Mouse (Mus musculus) liver, embryonic 11.5 days (tissue): ENCODE measurements around the gene Nav2. TPM values are rescaled to one million over a fixed set of nuclear protein-coding genes. Genes with fewer than 3 reads are reported as not detected.

Source experiments
- ATAC-seq: fragments of 200-750 bp; cut with Nextera tagmentation; replicated peaks from 2 replicates; pipeline ENCODE4 v1.8.0; 2017; ENCODE audit warnings: moderate number of reproducible peaks, mild to moderate bottlenecking, moderate TSS enrichment, moderate library complexity; ENCODE audit not compliant: low FRiP score
- DNase-seq: peaks from one replicate; pipeline ENCODE4 v3.0.0-alpha.2; 2017; ENCODE audit warnings: low spot score
- H3K27ac ChIP-seq: fragments of 300-500 bp; sonication (generic); 2 replicates; pipeline ENCODE4 v1.5.1; 2014; ENCODE audit warnings: mild to moderate bottlenecking, low read depth, low read length, control low read depth
- H3K27me3 ChIP-seq: fragments of 300-500 bp; sonication (generic); replicated peaks from 2 replicates; pipeline ENCODE4 v1.6.1; 2014; ENCODE audit warnings: low read length, mixed read lengths; ENCODE audit not compliant: control insufficient read depth, insufficient read depth
- H3K36me3 ChIP-seq: fragments of 300-500 bp; sonication (generic); 2 replicates; pipeline ENCODE4 v1.6.1; 2014; ENCODE audit warnings: mild to moderate bottlenecking, low read length, moderate library complexity, mixed read lengths; ENCODE audit not compliant: control insufficient read depth, insufficient read depth
- H3K4me1 ChIP-seq: fragments of 300-500 bp; sonication (generic); replicated peaks from 2 replicates; pipeline ENCODE4 v1.6.1; 2014; ENCODE audit warnings: low read length, mixed read lengths; ENCODE audit not compliant: control insufficient read depth, insufficient read depth
- H3K4me2 ChIP-seq: fragments of 300-500 bp; sonication (generic); 2 replicates; pipeline ENCODE4 v1.6.1; 2014; ENCODE audit warnings: mild to moderate bottlenecking, control low read depth, moderate library complexity
- H3K4me3 ChIP-seq: fragments of 300-500 bp; sonication (generic); 2 replicates; pipeline ENCODE4 v1.5.1; 2014; ENCODE audit warnings: low read depth, low read length, control low read depth
- H3K9ac ChIP-seq: fragments of 300-500 bp; sonication (generic); 2 replicates; pipeline ENCODE4 v1.6.1; 2014; ENCODE audit warnings: low read depth, low read length, control low read depth
- H3K9me3 ChIP-seq: fragments of 300-500 bp; sonication (generic); 2 replicates; pipeline ENCODE4 v1.6.1; 2016; ENCODE audit warnings: low read length, inconsistent platforms, mixed read lengths; ENCODE audit not compliant: control insufficient read depth
- WGBS: fragments of 180-500 bp; shearing (Covaris S2); extraction: QIAGEN DNeasy Blood & Tissue Kit; methylation state at CpG from one replicate; pipeline ENCODE4 v1.1.7; 2014; 5-methylcytosine and 5-hydroxymethylcytosine counted together
- polyA plus RNA-seq: library from polyadenylated mRNA; unstranded; fragments of >200 nt; fragmentation: Nextera tagmentation; extraction: Ambion mirVana; gene quantifications from 2 replicates; pipeline ENCODE4 v1.2.1, GENCODE M21; 2014

The Nav2 gene
- polyA plus RNA-seq, 1 experiment from 2014 or later: 6.2 TPM

DNA sequence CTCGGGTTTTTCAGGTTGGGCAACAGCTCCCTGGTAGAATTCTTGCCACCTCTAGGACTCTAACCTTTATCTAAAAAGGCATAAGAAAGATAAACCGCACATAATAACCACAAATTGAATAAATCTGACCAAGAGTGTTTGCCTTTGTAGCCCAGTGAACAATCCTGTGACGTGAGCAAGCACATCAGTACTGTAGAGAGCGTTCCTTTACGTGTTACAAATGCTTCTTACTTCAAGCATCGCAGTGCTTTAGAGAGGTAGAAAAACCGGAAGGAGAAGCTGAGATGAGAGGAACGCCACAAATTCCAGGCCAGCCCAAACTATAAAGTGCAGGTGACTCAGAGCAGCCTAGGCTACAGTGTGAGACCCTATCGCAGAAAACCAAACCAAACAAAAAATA is 503.3 kb downstream of the Nav2 start:
- Histone ChIP-seq H3K27ac (no peak overlapping the region), H3K9ac (no peak overlapping the region), H3K36me3 (no peaks in the 10 kb centered on the region), H3K27me3 (no peaks in the 10 kb centered on the region), H3K4me1 (no peaks in the 10 kb centered on the region), H3K9me3 (no peaks in the 10 kb centered on the region), H3K4me3 (no peak overlapping the region), H3K4me2 (no peak overlapping the region)
- 83% methylated on average over 9 of the region's 9 CpGs for WGBS
- ATAC-seq: no peak
- DNase-seq: no peak

DNA sequence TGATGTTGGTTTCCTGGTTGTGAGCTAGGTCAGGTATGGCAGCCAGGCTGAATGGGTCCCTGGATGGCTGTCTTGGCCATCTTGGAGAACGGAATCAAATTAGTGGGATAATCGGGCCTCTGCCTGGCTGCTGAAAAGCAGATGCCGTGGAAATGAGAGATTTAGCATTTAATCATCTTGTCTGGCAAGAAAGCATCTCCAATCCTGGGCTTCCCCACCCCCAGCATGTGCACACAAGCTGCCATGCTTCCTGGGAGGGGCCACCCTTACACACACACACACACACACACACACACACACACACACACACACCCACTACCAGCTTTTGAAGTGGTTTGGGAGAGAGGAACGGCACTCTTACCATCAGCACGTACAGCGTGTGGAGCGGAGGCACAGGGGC is 506.6 kb downstream of the Nav2 start:
- no peaks in the 10 kb centered on the region for H3K36me3 ChIP-seq
- no peak for ATAC-seq
- no peaks in the 10 kb centered on the region for H3K9me3 ChIP-seq
- H3K9ac ChIP-seq: no peak overlapping the region
- 83% methylated on average over 7 of the region's 7 CpGs for WGBS
- no peak overlapping the region for H3K27ac ChIP-seq
- no peak overlapping the region for H3K4me2 ChIP-seq
- H3K27me3 ChIP-seq: no peaks in the 10 kb centered on the region
- no peak for DNase-seq
- H3K4me1 ChIP-seq: no peaks in the 10 kb centered on the region
- no peak overlapping the region for H3K4me3 ChIP-seq

DNA sequence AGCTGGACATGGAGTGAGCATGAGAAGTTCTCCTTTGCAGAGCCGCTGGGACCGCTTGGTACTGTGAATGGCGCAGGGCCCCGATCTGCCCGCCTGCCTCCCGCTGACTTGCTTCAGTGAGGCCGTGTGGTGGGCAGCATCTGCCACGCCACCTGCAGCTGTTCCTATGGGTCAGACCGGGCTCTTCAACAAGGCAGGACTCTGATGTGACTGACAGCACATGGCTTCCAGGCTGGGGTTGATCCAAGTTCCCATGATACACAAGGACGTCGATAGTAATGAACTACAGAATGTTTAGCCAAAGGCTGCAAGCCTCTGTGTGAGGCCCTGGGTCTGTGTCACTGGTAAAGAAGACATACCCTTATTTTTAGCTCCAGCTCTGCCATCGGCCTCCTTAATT is 507.2 kb downstream of the Nav2 start:
- Histone ChIP-seq H3K4me1 (no peaks in the 10 kb centered on the region), H3K4me2 (no peak overlapping the region), H3K9me3 (no peaks in the 10 kb centered on the region), H3K9ac (no peak overlapping the region), H3K4me3 (no peak overlapping the region), H3K27me3 (no peaks in the 10 kb centered on the region), H3K36me3 (no peaks in the 10 kb centered on the region), H3K27ac (no peak overlapping the region)
- DNase-seq (no peak), ATAC-seq (no peak)
- WGBS: 86% methylated on average over 12 of the region's 12 CpGs

DNA sequence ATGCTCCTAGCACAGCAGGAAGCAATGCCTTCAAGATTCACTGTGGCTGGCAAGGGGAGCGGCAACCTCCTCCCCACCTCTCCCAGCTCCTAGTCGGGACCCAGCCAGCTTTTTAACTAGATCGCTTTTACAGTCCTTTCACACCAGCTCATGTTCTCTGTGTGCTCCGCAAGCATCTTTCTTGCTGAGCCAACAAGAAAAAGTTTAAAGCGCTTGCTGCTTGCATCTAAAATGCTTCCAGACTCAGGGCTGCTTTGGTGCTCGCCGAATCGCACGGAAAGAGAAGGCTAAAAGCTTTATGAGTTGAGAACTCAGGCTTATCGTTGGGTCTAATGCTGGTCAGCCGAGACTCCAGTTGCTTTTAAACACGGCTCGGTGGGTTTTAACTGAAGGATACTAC is 510.3 kb downstream of the Nav2 start:
- no peaks in the 10 kb centered on the region for H3K9me3 ChIP-seq
- DNase-seq (no peak), ATAC-seq (no peak)
- H3K36me3 ChIP-seq: no peaks in the 10 kb centered on the region
- WGBS: 74% methylated on average over 13 of the region's 13 CpGs
- no peak overlapping the region for H3K4me3 ChIP-seq
- H3K27me3 ChIP-seq: no peaks in the 10 kb centered on the region
- H3K9ac ChIP-seq: no peak overlapping the region
- H3K27ac ChIP-seq: no peak overlapping the region
- no peak overlapping the region for H3K4me2 ChIP-seq
- no peaks in the 10 kb centered on the region for H3K4me1 ChIP-seq

DNA sequence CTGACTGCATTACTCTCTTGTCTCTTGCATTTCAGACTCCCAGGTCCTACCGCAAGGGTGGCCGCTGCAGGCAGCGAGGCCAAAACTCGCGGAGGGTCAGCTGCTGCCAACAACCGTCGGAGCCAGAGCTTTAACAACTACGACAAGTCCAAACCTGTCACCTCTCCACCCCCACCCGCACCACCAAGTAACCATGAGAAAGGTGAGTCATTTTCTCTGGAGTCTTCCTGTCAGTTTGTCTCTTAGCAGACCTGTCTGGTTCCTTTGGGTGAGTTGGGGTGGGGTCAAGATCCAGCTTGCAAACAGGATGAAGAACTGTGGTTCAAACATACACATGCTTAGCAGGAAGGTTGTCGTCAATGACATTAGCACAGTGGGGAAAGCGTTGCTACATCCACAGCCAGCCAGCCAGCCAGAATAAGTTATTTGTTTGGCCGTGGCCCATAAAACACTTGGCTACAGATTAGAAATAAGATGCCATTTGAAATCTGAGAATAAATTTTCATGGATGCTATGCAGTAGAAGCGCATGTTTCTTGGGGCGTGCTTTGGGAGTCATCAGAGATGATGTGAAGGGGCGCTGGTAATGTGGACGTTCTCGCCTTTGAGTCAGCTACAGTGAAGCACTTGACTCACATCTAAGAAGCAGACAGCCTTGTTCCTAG is 511.8 kb downstream of the Nav2 start:
- WGBS: 86% methylated on average over 17 of the region's 17 CpGs
- Histone ChIP-seq H3K27me3 (no peaks in the 10 kb centered on the region), H3K9ac (no peak overlapping the region), H3K36me3 (no peaks in the 10 kb centered on the region), H3K4me2 (no peak overlapping the region), H3K4me1 (no peaks in the 10 kb centered on the region), H3K4me3 (no peak overlapping the region), H3K27ac (no peak overlapping the region), H3K9me3 (no peaks in the 10 kb centered on the region)
- DNase-seq (no peak), ATAC-seq (no peak)

DNA sequence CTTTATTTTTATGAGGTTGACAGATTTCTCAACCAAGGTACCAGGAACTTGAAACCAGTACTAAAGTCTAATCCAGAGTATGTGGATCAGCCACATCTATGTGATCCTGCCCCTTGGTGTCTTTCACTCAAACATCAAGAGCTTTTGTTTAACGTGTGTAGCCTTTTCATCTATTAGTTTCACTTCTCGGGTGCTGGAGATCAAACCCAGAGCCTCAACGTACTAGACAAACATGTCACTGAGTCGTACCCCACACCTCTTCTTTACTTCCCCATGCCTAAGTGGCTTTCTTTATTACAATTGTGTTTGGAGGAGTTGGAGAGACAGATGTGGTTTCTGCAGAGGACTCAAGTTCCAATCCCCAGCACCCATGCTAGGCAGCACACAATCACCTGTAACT is 512.7 kb downstream of the Nav2 start:
- no peaks in the 10 kb centered on the region for H3K9me3 ChIP-seq
- no peaks in the 10 kb centered on the region for H3K4me1 ChIP-seq
- DNase-seq (no peak), ATAC-seq (no peak)
- no peaks in the 10 kb centered on the region for H3K27me3 ChIP-seq
- whole genome bisulfite sequencing: 78% methylated on average over 4 of the region's 4 CpGs
- H3K4me3 ChIP-seq: no peak overlapping the region
- H3K36me3 ChIP-seq: no peaks in the 10 kb centered on the region
- H3K27ac ChIP-seq: no peak overlapping the region
- no peak overlapping the region for H3K4me2 ChIP-seq
- H3K9ac ChIP-seq: no peak overlapping the region

DNA sequence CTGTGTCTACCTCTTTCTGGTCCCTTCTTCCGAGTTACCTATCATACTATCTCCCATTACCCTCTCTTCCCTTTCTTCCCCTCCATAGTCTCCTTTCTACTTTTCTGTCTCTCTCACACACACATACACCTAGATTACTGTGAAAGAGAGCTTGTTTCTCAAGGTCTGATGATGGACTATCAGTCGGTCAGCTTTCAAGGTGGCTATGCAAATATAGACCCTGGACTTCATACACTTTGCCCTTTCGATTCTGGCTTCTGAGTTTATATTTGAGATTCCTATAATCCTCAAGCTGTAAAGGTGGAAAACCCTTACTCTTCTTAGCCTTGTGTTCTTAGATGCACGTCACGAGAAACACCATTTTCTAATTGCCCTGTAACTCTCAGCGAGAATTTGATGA is 515.4 kb downstream of the Nav2 start:
- WGBS: 78% methylated on average over 6 of the region's 6 CpGs
- Histone ChIP-seq H3K9me3 (no peaks in the 10 kb centered on the region), H3K4me1 (no peaks in the 10 kb centered on the region), H3K4me2 (no peak overlapping the region), H3K9ac (no peak overlapping the region), H3K27me3 (no peaks in the 10 kb centered on the region), H3K36me3 (no peaks in the 10 kb centered on the region), H3K4me3 (no peak overlapping the region), H3K27ac (no peak overlapping the region)
- no peak for ATAC-seq
- DNase-seq: no peak

DNA sequence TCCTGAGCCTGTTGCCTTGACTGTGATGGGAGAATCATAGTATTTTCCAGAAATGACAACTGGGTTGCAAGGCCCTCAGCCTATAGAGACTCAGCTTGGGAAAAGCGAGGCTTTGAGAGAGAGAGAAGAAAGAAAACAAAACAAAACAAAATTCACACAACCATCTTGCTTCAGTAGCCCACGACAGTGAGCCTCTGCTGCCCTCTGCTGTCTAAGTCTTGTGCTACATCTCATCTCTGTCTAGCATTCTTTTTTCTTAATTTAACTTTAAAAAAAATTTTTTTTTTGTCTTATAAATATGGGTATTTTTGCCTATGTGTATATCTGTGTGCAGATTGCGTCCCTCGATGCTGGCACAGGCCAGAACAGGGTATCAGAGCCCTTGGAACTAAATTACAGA is 517.5 kb downstream of the Nav2 start:
- Histone ChIP-seq H3K4me3 (no peak overlapping the region), H3K9ac (no peak overlapping the region), H3K27me3 (no peaks in the 10 kb centered on the region), H3K4me1 (no peaks in the 10 kb centered on the region), H3K4me2 (no peak overlapping the region), H3K27ac (no peak overlapping the region), H3K9me3 (no peaks in the 10 kb centered on the region), H3K36me3 (no peaks in the 10 kb centered on the region)
- DNase-seq (no peak), ATAC-seq (no peak)
- WGBS: 37% methylated on average over 4 of the region's 4 CpGs

DNA sequence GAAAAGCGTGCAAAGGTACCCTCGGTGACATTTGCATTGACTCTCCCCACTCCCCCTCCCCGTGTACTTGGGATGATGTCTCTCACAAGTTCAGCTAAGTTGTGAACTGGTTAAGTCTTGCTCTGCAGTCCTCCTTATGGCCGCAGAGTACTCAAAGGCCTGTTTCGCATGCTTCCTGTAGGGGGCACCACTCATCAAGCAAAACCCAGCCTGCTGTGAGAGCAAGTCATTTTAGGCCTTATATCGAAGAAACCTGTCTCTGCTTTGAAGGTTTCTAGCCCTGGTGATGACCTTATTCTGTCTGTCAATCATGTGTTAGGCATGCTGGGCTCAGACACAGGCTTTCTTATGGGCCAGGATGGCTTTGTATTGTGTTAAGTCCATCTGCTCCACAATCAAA is 519.3 kb downstream of the Nav2 start:
- no peaks in the 10 kb centered on the region for H3K9me3 ChIP-seq
- no peak for DNase-seq
- no peaks in the 10 kb centered on the region for H3K4me1 ChIP-seq
- 34% methylated on average over 6 of the region's 6 CpGs for WGBS
- no peaks in the 10 kb centered on the region for H3K36me3 ChIP-seq
- no peak overlapping the region for H3K9ac ChIP-seq
- no peak overlapping the region for H3K4me2 ChIP-seq
- H3K27me3 ChIP-seq: no peaks in the 10 kb centered on the region
- no peak overlapping the region for H3K27ac ChIP-seq
- ATAC-seq: no peak
- no peak overlapping the region for H3K4me3 ChIP-seq
